ENCODE assay signal across 23 mouse cellular contexts in genomic region chr1:60749346-60749840, GRCm38 (mm10). TPM values are rescaled to one million over a fixed set of nuclear protein-coding genes. Genes with fewer than 3 reads are reported as not detected.
DNase-seq lines count a peak whose midpoint lies in the region; ATAC-seq lines count a peak whose summit lies in the region.
"Had no signal": no experiment of that assay in that cellular context is flagged by ENCODE, and none has a peak within 500 bp of the region (broad histone marks: within the 10 kb centered on the region; RNA-seq: fewer than 3 reads in every experiment).

No protein-coding gene starts in this region.

- intact Hi-C loops in left cerebral cortex, postnatal 36 days (cut with DNase I), result no loop called here

- no peak overlapping the region for H3K27ac ChIP-seq in midbrain, embryonic 11.5 days (ENCODE audit: low read depth, low read length)
- H3K27ac ChIP-seq in midbrain, embryonic 13.5 days, result no peak overlapping the region
- H3K27ac ChIP-seq: embryonic facial prominence, embryonic 10.5 days; forebrain, embryonic 10.5 days; heart, embryonic 10.5 days; hindbrain, embryonic 12.5 days had no signal

- H3K36me3 ChIP-seq in midbrain, embryonic 11.5 days (ENCODE audit: control insufficient read depth, insufficient read depth, low read length), result no peaks in the 10 kb centered on the region
- H3K36me3 ChIP-seq in midbrain, embryonic 13.5 days, result no peaks in the 10 kb centered on the region
- H3K36me3 ChIP-seq: embryonic facial prominence, embryonic 10.5 days; forebrain, embryonic 10.5 days; G1E; heart, embryonic 10.5 days; hindbrain, embryonic 12.5 days had no signal

- WGBS in midbrain, embryonic 11.5 days, result 85% methylated on average over 5 of the region's 5 CpGs
- whole genome bisulfite sequencing in midbrain, embryonic 13.5 days, result 85% methylated on average over 5 of the region's 5 CpGs

- H3K4me1 ChIP-seq in midbrain, embryonic 11.5 days (ENCODE audit: control insufficient read depth, insufficient read depth, low read length), result no peaks in the 10 kb centered on the region
- H3K4me1 ChIP-seq in midbrain, embryonic 13.5 days (replicated peaks), result no peaks in the 10 kb centered on the region
- H3K4me1 ChIP-seq: embryonic facial prominence, embryonic 10.5 days; forebrain, embryonic 10.5 days; hindbrain, embryonic 12.5 days had no signal

- no peak for ATAC-seq in CD4-positive, CD25-positive, alpha-beta regulatory T cell, adult 4 months
- no peak for ATAC-seq in midbrain, embryonic 11.5 days (ENCODE audit: low FRiP score)
- no peak for ATAC-seq in midbrain, embryonic 13.5 days
- ATAC-seq: forebrain, embryonic 14.5 days; hindbrain, embryonic 16.5 days had no signal

- no peak overlapping the region for H3K4me3 ChIP-seq in midbrain, embryonic 11.5 days (ENCODE audit: low read depth, low read length)
- H3K4me3 ChIP-seq in midbrain, embryonic 13.5 days (replicated peaks), result no peak overlapping the region
- H3K4me3 ChIP-seq: embryonic facial prominence, embryonic 10.5 days; erythroblast, embryonic 14.5 days; forebrain, embryonic 10.5 days; heart, embryonic 10.5 days; hindbrain, embryonic 12.5 days had no signal

- no peak overlapping the region for H3K4me2 ChIP-seq in midbrain, embryonic 11.5 days
- H3K4me2 ChIP-seq in midbrain, embryonic 13.5 days (replicated peaks), result no peak overlapping the region
- H3K4me2 ChIP-seq: hindbrain, embryonic 12.5 days had no signal

- H3K9me3 ChIP-seq in midbrain, embryonic 11.5 days (ENCODE audit: control insufficient read depth, low read length), result no peaks in the 10 kb centered on the region
- no peaks in the 10 kb centered on the region for H3K9me3 ChIP-seq in midbrain, embryonic 13.5 days
- H3K9me3 ChIP-seq: embryonic facial prominence, embryonic 10.5 days; forebrain, embryonic 10.5 days; G1E; heart, embryonic 10.5 days; hindbrain, embryonic 12.5 days had no signal

- peak; percentile 68 for DNase-seq in CD4-positive, CD25-positive, alpha-beta regulatory T cell, adult 2 months (ENCODE audit: low read depth, low spot score)
- peak; percentile 72 for DNase-seq in midbrain, embryonic 11.5 days (ENCODE audit: low spot score, missing footprints)
- DNase-seq in A20 (ENCODE audit: low read depth, low spot score), result peak; percentile 18
- DNase-seq in induced T-regulatory cell, adult 2 months (ENCODE audit: low read depth), result peak; percentile 80
- no peak for DNase-seq in right cerebral cortex, postnatal 14 days
- DNase-seq in left cerebral cortex, postnatal 36 days (ENCODE audit: low spot score in 2 of 2), result no peak
- DNase-seq: adrenal gland, postnatal 14 days; cerebellum, adult 2 months; cerebellum, postnatal 10 days; gastrocnemius, postnatal 36 days; heart, adult 18-20 months; heart, postnatal 10 days; heart, postnatal 4 days had no signal

- no peak overlapping the region for H3K9ac ChIP-seq in midbrain, embryonic 11.5 days (ENCODE audit: low read length)
- H3K9ac ChIP-seq in midbrain, embryonic 13.5 days (replicated peaks), result no peak overlapping the region
- H3K9ac ChIP-seq: hindbrain, embryonic 12.5 days had no signal

- H3K27me3 ChIP-seq in midbrain, embryonic 11.5 days (ENCODE audit: control insufficient read depth, insufficient read depth, low read length), result no peaks in the 10 kb centered on the region
- H3K27me3 ChIP-seq in midbrain, embryonic 13.5 days, result no peaks in the 10 kb centered on the region
- H3K27me3 ChIP-seq: hindbrain, embryonic 12.5 days had no signal

RNA-seq across cellular contexts. Expression of gene Cd28, which starts 32.8 kb away (rescaled TPM):
- 100 to 1,000 TPM; 276 to 286 TPM for polyA plus RNA-seq in CD4-positive, CD25-positive, alpha-beta regulatory T cell, adult 4 months (2017; shearing (Covaris generic))
- 0.10 and 0.28 TPM in 2 replicates for polyA plus RNA-seq in midbrain, embryonic 11.5 days (2014; fragmentation: Nextera tagmentation; extraction: Ambion mirVana)
- polyA plus RNA-seq in midbrain, embryonic 13.5 days (2015; fragmentation: Nextera tagmentation; extraction: Ambion mirVana), result 0.10 and 0.16 TPM in 2 replicates
- under 1 TPM; 0.20 to 0.27 TPM for total RNA-seq in left cerebral cortex, postnatal 36 days (2021)
- polyA plus RNA-seq: G1E had no signal

Comparison
In these comparisons a context has a peak if more than half of its experiments do, and no peak if none do; other contexts are left out.
1. DNase-seq: peak in CD4-positive, CD25-positive, alpha-beta regulatory T cell, adult 2 months (single experiment), midbrain, embryonic 11.5 days (single experiment), A20 (single experiment) and induced T-regulatory cell, adult 2 months (single experiment); none in right cerebral cortex, postnatal 14 days (single experiment) and left cerebral cortex, postnatal 36 days (0 of 2).
2. RNA of gene Cd28, which starts 32.8 kb away (polyA plus RNA-seq): 276 to 286 TPM in CD4-positive, CD25-positive, alpha-beta regulatory T cell, adult 4 months; 0.10 to 0.16 TPM in midbrain, embryonic 13.5 days and 0.10 to 0.28 TPM in midbrain, embryonic 11.5 days; every median in the first group is over 100 times any median in the second.